Mouse (Mus musculus) lung, adult 2 months (tissue): ENCODE data around the gene Ndnf. TPM values are rescaled to one million over a fixed set of nuclear protein-coding genes. Genes with fewer than 3 reads are reported as not detected.

Source experiments
- DNase-seq: peaks from one replicate; pipeline ENCODE4 v3.0.0; 2022
- H3K4me1 ChIP-seq: fragments of 200-500 bp; 2 replicates; pipeline ENCODE4 v1.6.1; 2011; ENCODE audit warnings: low read length; ENCODE audit not compliant: control insufficient read depth, insufficient read depth
- H3K4me3 ChIP-seq: fragments of 200-500 bp; replicated peaks from 2 replicates; pipeline ENCODE3; 2011; ENCODE audit warnings: low read depth, mild to moderate bottlenecking, control low read depth, low read length; ENCODE audit errors: extremely low read depth
- CTCF ChIP-seq: fragments of 200-500 bp; IDR thresholded peaks from 2 replicates; pipeline ENCODE4 v1.5.1; 2011; ENCODE audit warnings: mild to moderate bottlenecking, low read length, control low read depth; ENCODE audit not compliant: insufficient read depth
- POLR2A ChIP-seq: fragments of 200-500 bp; IDR thresholded peaks from 2 replicates; pipeline ENCODE4 v1.6.1; 2011; ENCODE audit warnings: low read depth, mild to moderate bottlenecking, control low read depth, low read length, borderline replicate concordance; ENCODE audit errors: extremely low read depth
- WGBS: fragments of 180-500 bp; shearing (Covaris S2); methylation state at CpG from one replicate; pipeline ENCODE4 v1.1.7; 2018; 5-methylcytosine and 5-hydroxymethylcytosine counted together
- polyA plus RNA-seq: library from polyadenylated mRNA; depleted of rRNA; stranded (reverse); fragments of >200 nt; gene quantifications from 2 replicates; pipeline ENCODE4 v1.2.3, GENCODE M21; 2012; rRNA removed

The Ndnf gene
- polyA plus RNA-seq, 1 experiment: 43.8 TPM

GRCm38 (mm10) chr6:65743144-65743870 lies 71.9 kb downstream of the Ndnf start:
- Histone ChIP-seq H3K4me1 (no peaks in the 10 kb centered on the region), H3K4me3 (no peak overlapping the region)
- DNase-seq: no peak
- WGBS: 77% methylated on average over 1 of the region's 1 CpGs
- no peak for TF ChIP-seq POLR2A
- no peak for TF ChIP-seq CTCF

GRCm38 (mm10) chr6:65743871-65744202 lies 72.4 kb downstream of the Ndnf start:
- no peaks in the 10 kb centered on the region for H3K4me1 ChIP-seq
- DNase-seq: no peak
- no peak for TF ChIP-seq POLR2A
- no peak overlapping the region for H3K4me3 ChIP-seq

GRCm38 (mm10) chr6:65758214-65758613 lies 86.8 kb downstream of the Ndnf start:
- 79% methylated on average over 7 of the region's 7 CpGs for WGBS
- no peak overlapping the region for H3K4me3 ChIP-seq
- TF ChIP-seq CTCF: no peak
- TF ChIP-seq POLR2A: no peak
- H3K4me1 ChIP-seq: no peaks in the 10 kb centered on the region
- DNase-seq: no peak

- TF ChIP-seq CTCF (no peak), POLR2A (no peak)
- Histone ChIP-seq H3K4me1 (no peaks in the 10 kb centered on the region), H3K4me3 (no peak overlapping the region)
- no peak for DNase-seq
- 88% methylated on average over 5 of the region's 5 CpGs for WGBS
These were observed 87.8 kb downstream of the Ndnf start for GRCm38 (mm10) chr6:65759174-65759573.

GRCm38 (mm10) chr6:65760073-65760472 lies 88.7 kb downstream of the Ndnf start:
- Histone ChIP-seq H3K4me3 (no peak overlapping the region), H3K4me1 (no peaks in the 10 kb centered on the region)
- TF ChIP-seq POLR2A (no peak), CTCF (no peak)
- 74% methylated on average over 3 of the region's 3 CpGs for WGBS
- no peak for DNase-seq

Other genes starting within 250 kb of the Ndnf start
- gene Tnip3, start 146.3 kb upstream of the Ndnf start, polyA plus RNA-seq: 0.42 and 0.79 TPM in 2 replicates
- 1.2 and 2.2 TPM in 2 replicates for gene Prdm5, start 107.4 kb downstream of the Ndnf start, polyA plus RNA-seq